Mouse (Mus musculus) heart, embryonic 14.5 days (tissue): ENCODE measurements around the gene Tesk2. TPM values are rescaled to one million over a fixed set of nuclear protein-coding genes. Genes with fewer than 3 reads are reported as not detected.

ENCODE experiments used
- ATAC-seq: fragments of 200-750 bp; cut with Nextera tagmentation; 2 replicates; pipeline ENCODE4 v1.8.0; 2017; ENCODE audit warnings: low read depth, moderate TSS enrichment; ENCODE audit not compliant: insufficient number of reproducible peaks, insufficient read depth, low FRiP score
- H3K27ac ChIP-seq, 2 experiments: fragments of 200-500 bp in 1 of 2; fragments of 300-500 bp in 1 of 2; sonication (generic) in 1 of 2; replicated peaks in 1 of 2; 2 replicates each; pipeline ENCODE4 v1.5.1; 2012 to 2014; ENCODE audit warnings: low read depth in 2 of 2, low read length in 2 of 2, control low read depth in 1 of 2, mild to moderate bottlenecking in 1 of 2, mixed read lengths in 1 of 2; ENCODE audit not compliant: control insufficient read depth in 1 of 2, insufficient read depth in 1 of 2
- H3K27me3 ChIP-seq: fragments of 300-500 bp; sonication (generic); 2 replicates; pipeline ENCODE4 v1.6.1; 2014; ENCODE audit warnings: mild to moderate bottlenecking, low read length, control low read depth; ENCODE audit not compliant: control insufficient read depth, insufficient read depth
- H3K36me3 ChIP-seq: fragments of 300-500 bp; sonication (generic); 2 replicates; pipeline ENCODE4 v1.6.1; 2014; ENCODE audit warnings: mild to moderate bottlenecking, control low read depth, low read length, mixed read lengths; ENCODE audit not compliant: control insufficient read depth, insufficient read depth
- H3K4me1 ChIP-seq, 2 experiments: fragments of 200-500 bp in 1 of 2; fragments of 300-500 bp in 1 of 2; sonication (generic) in 1 of 2; 2 replicates each; pipeline ENCODE4 v1.6.1; 2012 to 2014; ENCODE audit warnings: low read length in 2 of 2, control low read depth in 1 of 2, mixed read lengths in 1 of 2; ENCODE audit not compliant: control insufficient read depth in 2 of 2, insufficient read depth in 2 of 2
- H3K4me2 ChIP-seq: fragments of 300-500 bp; sonication (generic); 2 replicates; pipeline ENCODE4 v1.6.1; 2014; ENCODE audit warnings: mild to moderate bottlenecking, low read length
- H3K4me3 ChIP-seq, 2 experiments: fragments of 200-500 bp in 1 of 2; fragments of 300-500 bp in 1 of 2; sonication (generic) in 1 of 2; 2 replicates each; pipeline ENCODE4 v1.5.1; 2012 to 2014; ENCODE audit warnings: low read length in 2 of 2, mild to moderate bottlenecking in 2 of 2, control low read depth in 1 of 2, low read depth in 1 of 2, moderate library complexity in 1 of 2; ENCODE audit not compliant: control insufficient read depth in 1 of 2, insufficient read depth in 1 of 2
- H3K9ac ChIP-seq: fragments of 300-500 bp; sonication (generic); 2 replicates; pipeline ENCODE4 v1.6.1; 2014; ENCODE audit warnings: mild to moderate bottlenecking, low read length
- H3K9me3 ChIP-seq: fragments of 300-500 bp; sonication (generic); 2 replicates; pipeline ENCODE4 v1.6.1; 2016; ENCODE audit warnings: low read length, control low read depth; ENCODE audit not compliant: control insufficient read depth
- WGBS: fragments of 180-500 bp; shearing (Covaris S2); extraction: QIAGEN DNeasy Blood & Tissue Kit; methylation state at CpG from one replicate; pipeline ENCODE4 v1.1.7; 2014; 5-methylcytosine and 5-hydroxymethylcytosine counted together
- polyA plus RNA-seq: library from polyadenylated mRNA; unstranded; fragments of >200 nt; fragmentation: Nextera tagmentation; extraction: Ambion mirVana; gene quantifications from 2 replicates; pipeline ENCODE4 v1.2.1, GENCODE M21; 2014

Tesk2 gene
- polyA plus RNA-seq, 1 experiment from 2014 or later, result 2.7 TPM

DNA sequence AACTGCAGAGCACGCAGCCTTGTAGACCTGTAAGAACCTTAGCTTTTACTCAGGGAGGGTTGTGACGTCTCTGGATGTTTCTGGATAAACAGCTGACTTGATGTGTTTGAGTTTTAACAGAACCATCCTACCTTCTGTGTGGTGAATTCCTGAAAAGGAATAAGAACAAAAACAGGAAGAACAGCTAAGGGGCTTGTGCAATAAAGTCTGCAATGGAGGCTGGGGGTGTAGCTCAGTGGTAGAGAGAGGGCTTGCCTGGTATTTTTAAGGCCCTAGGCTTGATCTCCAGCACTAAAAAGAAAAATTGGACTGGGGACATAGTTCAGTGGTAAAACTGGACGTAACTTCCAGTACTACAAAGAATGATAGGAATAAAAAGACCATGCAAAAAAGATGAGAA lies 56.3 kb downstream of the Tesk2 start:
- Histone ChIP-seq H3K4me2 (no peak overlapping the region), H3K27ac (no peak overlapping the region), H3K4me1 (no peaks in the 10 kb centered on the region), H3K9ac (no peak overlapping the region), H3K27me3 (no peaks in the 10 kb centered on the region), H3K4me3 (no peak overlapping the region), H3K9me3 (no peaks in the 10 kb centered on the region), H3K36me3 (no peaks in the 10 kb centered on the region)
- ATAC-seq, result no peak
- WGBS, result 82% methylated on average over 3 of the region's 3 CpGs

DNA sequence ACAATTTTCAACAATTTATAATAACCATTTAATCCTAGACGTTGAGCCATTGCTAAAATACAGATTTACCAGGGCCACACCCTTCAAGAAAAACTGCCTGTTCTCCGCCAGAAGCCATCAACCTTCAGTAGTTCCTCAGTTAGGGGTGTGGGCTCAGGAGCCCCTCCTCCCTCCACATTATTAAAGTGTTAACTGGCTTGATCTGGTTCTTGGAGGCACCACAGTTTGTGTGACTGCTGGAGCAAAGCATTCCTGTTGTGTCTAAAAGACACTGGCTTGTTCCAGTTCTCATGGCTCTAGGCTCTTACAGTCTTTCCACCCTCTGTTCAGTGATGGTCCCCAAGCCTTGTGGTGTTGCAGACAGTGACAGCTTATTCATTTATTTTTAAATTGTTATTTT lies 59.8 kb downstream of the Tesk2 start:
- Histone ChIP-seq H3K27me3 (no peaks in the 10 kb centered on the region), H3K4me2 (no peak overlapping the region), H3K4me1 (no peaks in the 10 kb centered on the region), H3K4me3 (no peak overlapping the region), H3K9me3 (no peaks in the 10 kb centered on the region), H3K36me3 (no peaks in the 10 kb centered on the region), H3K27ac (no peak overlapping the region), H3K9ac (no peak overlapping the region)
- ATAC-seq, result no peak
- WGBS, result 72% methylated on average over 2 of the region's 2 CpGs

- 49% methylated on average over 2 of the region's 2 CpGs for WGBS
- no peak overlapping the region for H3K4me2 ChIP-seq
- H3K9ac ChIP-seq, result no peak overlapping the region
- H3K27me3 ChIP-seq, result no peaks in the 10 kb centered on the region
- no peaks in the 10 kb centered on the region for H3K4me1 ChIP-seq
- H3K4me3 ChIP-seq, result no peak overlapping the region
- H3K9me3 ChIP-seq, result no peaks in the 10 kb centered on the region
- no peaks in the 10 kb centered on the region for H3K36me3 ChIP-seq
- H3K27ac ChIP-seq, result no peak overlapping the region
- no peak for ATAC-seq
Measured at GRCm38 (mm10) chr4:116781366-116781765, 60.6 kb downstream of the Tesk2 start.

DNA sequence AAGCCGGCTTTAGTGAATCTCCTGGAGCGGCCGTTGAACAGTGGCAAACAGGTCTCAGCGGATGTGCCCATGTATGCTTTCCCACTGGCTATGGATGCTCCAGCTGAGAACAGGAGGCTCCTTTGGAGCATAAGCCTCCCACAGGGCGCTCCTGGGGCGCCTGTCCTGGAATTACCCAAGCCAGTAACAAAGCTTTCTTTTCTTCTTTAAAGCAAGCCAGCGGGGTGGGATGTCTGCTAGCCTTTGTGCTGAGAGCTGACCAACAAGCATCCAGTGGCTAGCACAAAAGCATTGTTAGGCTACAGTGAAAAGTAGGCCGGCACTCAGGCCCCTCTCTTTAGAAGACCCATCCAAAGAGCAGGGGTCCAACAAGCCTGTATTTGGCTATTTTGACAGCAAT lies 61.4 kb downstream of the Tesk2 start:
- no peak for ATAC-seq
- Histone ChIP-seq H3K27ac (no peak overlapping the region), H3K9me3 (no peaks in the 10 kb centered on the region), H3K4me3 (no peak overlapping the region), H3K4me1 (no peaks in the 10 kb centered on the region), H3K36me3 (no peaks in the 10 kb centered on the region), H3K4me2 (no peak overlapping the region), H3K27me3 (no peaks in the 10 kb centered on the region), H3K9ac (no peak overlapping the region)
- 32% methylated on average over 8 of the region's 8 CpGs for WGBS

DNA sequence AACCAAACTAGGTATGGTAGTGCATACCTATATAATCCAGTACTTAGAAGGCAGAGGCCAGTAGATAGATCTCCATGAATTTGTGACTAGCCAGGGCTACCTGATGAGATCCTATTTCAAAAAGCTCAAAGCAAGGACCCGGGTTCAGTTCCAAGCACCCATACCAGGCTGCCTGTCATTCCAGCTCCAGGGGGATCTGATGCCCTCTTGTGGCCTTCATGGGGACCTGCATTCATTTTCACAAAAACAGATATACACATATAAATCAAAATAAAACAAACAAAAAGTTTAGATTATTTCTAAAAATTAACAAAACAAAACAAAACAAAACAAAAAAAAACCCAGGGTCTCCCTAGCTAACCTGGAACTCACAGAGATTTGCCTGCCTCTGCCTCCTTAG lies 65.8 kb downstream of the Tesk2 start:
- no peak overlapping the region for H3K4me2 ChIP-seq
- H3K9me3 ChIP-seq, result no peaks in the 10 kb centered on the region
- H3K4me1 ChIP-seq, result no peaks in the 10 kb centered on the region
- no peak overlapping the region for H3K9ac ChIP-seq
- H3K36me3 ChIP-seq, result no peaks in the 10 kb centered on the region
- no peaks in the 10 kb centered on the region for H3K27me3 ChIP-seq
- 84% methylated on average over 1 of the region's 1 CpGs for WGBS
- H3K4me3 ChIP-seq, result no peak overlapping the region
- ATAC-seq, result no peak
- no peak overlapping the region for H3K27ac ChIP-seq

- no peak overlapping the region for H3K27ac ChIP-seq
- H3K4me2 ChIP-seq, result no peak overlapping the region
- no peaks in the 10 kb centered on the region for H3K36me3 ChIP-seq
- no peak overlapping the region for H3K4me3 ChIP-seq
- no peak overlapping the region for H3K9ac ChIP-seq
- ATAC-seq, result no peak
- no peaks in the 10 kb centered on the region for H3K9me3 ChIP-seq
- no peaks in the 10 kb centered on the region for H3K4me1 ChIP-seq
- 42% methylated on average over 7 of the region's 7 CpGs for WGBS
- no peaks in the 10 kb centered on the region for H3K27me3 ChIP-seq
Measured at GRCm38 (mm10) chr4:116787985-116788760, 67.4 kb downstream of the Tesk2 start.

- WGBS, result 3% methylated on average over 3 of the region's 3 CpGs
- Histone ChIP-seq H3K27ac (no peak overlapping the region), H3K4me1 (no peaks in the 10 kb centered on the region), H3K9ac (no peak overlapping the region), H3K36me3 (no peaks in the 10 kb centered on the region), H3K27me3 (no peaks in the 10 kb centered on the region), H3K9me3 (no peaks in the 10 kb centered on the region), H3K4me3 (no peak overlapping the region), H3K4me2 (no peak overlapping the region)
- ATAC-seq, result no peak
Measured at GRCm38 (mm10) chr4:116788956-116789355, 68.2 kb downstream of the Tesk2 start.

DNA sequence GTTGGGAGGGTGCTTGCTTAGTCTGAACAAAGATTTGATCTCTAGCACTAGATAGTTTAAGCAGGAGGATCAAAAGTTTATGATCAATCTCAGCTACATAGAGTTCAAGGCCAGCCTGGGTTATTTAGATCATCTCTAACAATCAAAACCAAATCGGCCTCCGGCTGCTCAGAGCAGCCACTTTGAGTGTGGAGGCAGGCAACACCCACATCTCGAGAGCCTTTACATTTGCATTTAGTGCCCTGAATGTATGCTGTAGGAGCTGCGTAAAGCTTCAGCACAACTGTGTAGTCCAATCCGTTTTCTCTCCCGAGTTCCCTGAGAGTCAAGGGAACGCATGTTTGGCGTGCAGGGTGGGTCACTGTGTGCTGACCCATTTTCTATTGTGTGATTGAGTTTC lies 71.7 kb downstream of the Tesk2 start:
- peaks cover 4 to 10% of the 10 kb centered on the region in 2 experiments; a peak in 2 of 4 replicates for H3K4me1 ChIP-seq
- no peak overlapping the region for H3K27ac ChIP-seq
- H3K27me3 ChIP-seq, result no peaks in the 10 kb centered on the region
- H3K9ac ChIP-seq, result no peak overlapping the region
- 86% methylated on average over 8 of the region's 8 CpGs for WGBS
- no peak for ATAC-seq
- no peaks in the 10 kb centered on the region for H3K36me3 ChIP-seq
- H3K4me3 ChIP-seq, result no peak overlapping the region
- no peaks in the 10 kb centered on the region for H3K9me3 ChIP-seq
- no peak overlapping the region for H3K4me2 ChIP-seq
